Mouse (Mus musculus): ENCODE results near the gene Oas2.

The Oas2 gene

GRCm38 (mm10) chr5:120696057-120696743 lies 53.5 kb downstream of the Oas2 start:
- DNase-seq (ENCODE audit: low spot score): no peak

GRCm38 (mm10) chr5:120694695-120695074 lies 55.0 kb downstream of the Oas2 start:
- DNase-seq (ENCODE audit: low spot score): no peak

- no peak for DNase-seq (ENCODE audit: low spot score)
These were observed 55.5 kb downstream of the Oas2 start for GRCm38 (mm10) chr5:120693931-120694694.

GRCm38 (mm10) chr5:120692034-120692433 lies 57.6 kb downstream of the Oas2 start:
- no peak for DNase-seq (ENCODE audit: low spot score)

- no peak for DNase-seq (ENCODE audit: low spot score)
These were observed 59.2 kb downstream of the Oas2 start for GRCm38 (mm10) chr5:120690417-120690816.

- DNase-seq (ENCODE audit: low spot score): no peak
These were observed 61.2 kb downstream of the Oas2 start for GRCm38 (mm10) chr5:120688434-120688833.

- DNase-seq (ENCODE audit: low spot score): no peak
These were observed 61.8 kb downstream of the Oas2 start for GRCm38 (mm10) chr5:120687897-120688296.

- DNase-seq (ENCODE audit: low spot score): no peak
These were observed 62.2 kb downstream of the Oas2 start for GRCm38 (mm10) chr5:120687484-120687851.

GRCm38 (mm10) chr5:120686749-120687483 lies 62.7 kb downstream of the Oas2 start:
- DNase-seq (ENCODE audit: low spot score): no peak

- DNase-seq (ENCODE audit: low spot score): no peak
These were observed 64.0 kb downstream of the Oas2 start for GRCm38 (mm10) chr5:120685678-120686077.

- no peak for DNase-seq (ENCODE audit: low spot score)
These were observed 66.5 kb downstream of the Oas2 start for GRCm38 (mm10) chr5:120682982-120683771.

GRCm38 (mm10) chr5:120680918-120681317 lies 68.7 kb downstream of the Oas2 start:
- no peak for DNase-seq (ENCODE audit: low spot score)

All from adipocyte (in vitro differentiated cells).